Mouse (Mus musculus): ENCODE measurements at regions not wholly inside any gene's neighbourhood (a gene's known extent, or its start where the extent isn't known, plus 50 kb on each side); places are given as distances from the start of the nearest gene placed in this dataset.

DNA sequence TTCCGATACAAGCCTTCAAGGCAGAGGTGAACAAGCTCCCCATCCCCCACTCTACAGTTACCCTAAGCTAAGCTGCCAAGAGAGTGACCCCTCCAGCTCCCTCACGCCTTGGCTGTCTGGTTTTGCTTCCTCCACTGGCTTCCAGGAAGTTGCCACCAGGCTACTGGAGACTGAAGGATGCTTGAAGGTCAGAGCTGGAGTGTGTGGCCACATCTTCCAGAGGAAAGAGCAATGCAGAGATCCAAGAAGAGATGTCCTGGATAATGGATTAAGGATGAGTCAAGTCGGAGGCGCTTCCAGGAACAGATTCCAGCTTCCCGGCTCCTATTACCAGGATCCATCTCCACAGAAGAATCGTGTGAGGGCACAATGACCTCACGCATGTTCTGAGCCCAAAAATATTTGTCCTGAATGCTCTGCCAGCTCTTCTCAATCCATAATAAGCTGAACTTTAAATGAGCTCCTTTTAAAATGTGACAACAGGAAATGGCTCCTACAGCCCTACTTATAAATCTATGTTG lies 318.5 kb downstream of the Qk start:
- no peak for DNase-seq (ENCODE audit: low read depth, low spot score)

DNA sequence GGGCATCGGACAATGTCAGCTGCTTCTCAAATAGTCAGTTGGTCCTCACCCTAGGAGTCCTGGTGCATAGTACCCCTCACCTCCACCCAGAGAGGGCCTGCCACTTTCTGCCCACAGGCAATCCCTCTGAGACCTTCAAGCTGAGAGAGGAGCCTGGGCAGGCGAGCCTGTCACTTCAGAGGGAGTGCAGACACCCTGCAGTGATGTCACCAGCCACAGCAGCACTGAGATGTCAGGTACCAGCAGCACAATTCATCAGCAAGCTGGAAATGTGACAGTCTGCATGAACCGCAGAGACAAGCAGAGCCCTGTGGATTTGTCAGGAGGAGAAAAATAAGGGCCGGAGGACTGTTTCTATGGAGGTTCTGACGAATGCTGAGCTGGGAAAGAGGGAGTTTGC lies 324.3 kb downstream of the Qk start:
- DNase-seq (ENCODE audit: low read depth, low spot score), result no peak

- DNase-seq (ENCODE audit: low read depth, low spot score), result no peak
These were observed 321.2 kb upstream of the Pabpc6 start for GRCm38 (mm10) chr17:9990744-9991143.

DNA sequence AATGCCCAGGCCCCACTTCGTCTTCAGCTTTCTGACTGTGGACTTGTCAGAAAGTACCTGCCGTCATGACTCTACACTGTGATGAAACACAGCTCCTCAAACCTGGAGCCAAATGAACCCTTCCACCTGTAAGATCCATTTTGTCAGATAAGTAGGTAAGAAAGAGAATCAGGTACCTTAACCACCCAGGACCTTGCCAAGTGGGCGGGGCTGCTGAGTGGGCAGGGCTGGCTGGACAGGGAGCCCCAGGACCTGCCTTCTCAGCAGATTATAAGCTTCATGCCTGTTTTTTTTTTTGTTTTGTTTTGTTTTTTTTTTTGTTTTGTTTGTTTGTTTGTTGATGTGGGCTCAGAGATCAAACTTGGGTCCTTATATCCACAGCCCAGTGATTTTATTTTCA lies 311.8 kb upstream of the Pabpc6 start:
- DNase-seq (ENCODE audit: low read depth, low spot score), result no peak

DNA sequence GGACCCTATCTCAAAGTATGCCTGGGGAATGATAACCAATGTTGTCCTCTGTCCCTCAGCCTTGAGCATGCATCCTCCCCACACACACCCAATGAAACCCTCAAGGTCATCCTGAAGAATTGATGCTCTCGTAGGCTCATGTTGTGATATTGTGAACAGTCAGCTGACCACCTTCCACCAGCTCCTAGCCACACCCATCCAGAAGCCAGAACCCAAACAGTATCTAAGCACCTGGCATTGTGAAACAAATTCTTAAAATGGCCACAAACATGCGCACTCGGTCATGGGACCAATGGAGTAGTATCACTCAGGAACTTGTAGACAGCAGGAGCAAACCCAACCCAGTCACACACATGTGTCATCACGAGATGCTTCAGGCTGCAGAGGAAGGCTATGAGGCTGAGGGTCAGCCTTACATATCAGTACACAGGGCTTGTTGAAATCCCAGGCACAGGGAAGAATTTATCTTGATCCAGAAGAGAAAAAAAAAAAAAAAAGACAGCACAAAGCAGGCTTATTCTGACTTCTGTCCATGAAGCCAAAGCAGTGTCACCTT lies 307.4 kb upstream of the Pabpc6 start:
- DNase-seq (ENCODE audit: low read depth, low spot score), result no peak

DNA sequence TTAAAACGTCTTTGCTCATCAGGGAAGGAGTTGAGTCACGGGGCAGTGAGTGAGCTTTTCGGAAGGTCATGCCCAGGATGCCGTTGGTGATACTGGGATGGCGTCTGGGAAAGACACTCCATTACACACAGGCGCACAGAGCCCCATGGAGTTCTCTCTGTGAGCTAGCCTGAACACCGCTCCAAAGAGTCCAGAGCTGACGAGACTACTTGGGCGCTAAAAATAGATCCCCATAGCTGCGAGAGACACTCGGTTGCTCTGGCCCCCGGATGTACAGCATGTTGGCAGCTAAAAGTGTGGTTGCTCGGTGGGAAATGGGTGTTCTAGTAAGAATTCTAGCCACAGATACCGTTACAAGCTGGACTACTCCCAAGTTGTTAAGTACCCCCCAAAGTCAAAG lies 306.5 kb upstream of the Pabpc6 start:
- DNase-seq (ENCODE audit: low read depth, low spot score), result no peak

- DNase-seq (ENCODE audit: low read depth, low spot score), result no peak
These were observed 305.6 kb upstream of the Pabpc6 start for GRCm38 (mm10) chr17:9975153-9975552.

GRCm38 (mm10) chr17:9967988-9968387 lies 298.5 kb upstream of the Pabpc6 start:
- no peak for DNase-seq (ENCODE audit: low read depth, low spot score)

- DNase-seq (ENCODE audit: low read depth, low spot score), result no peak
These were observed 293.4 kb upstream of the Pabpc6 start for GRCm38 (mm10) chr17:9962893-9963436.

DNA sequence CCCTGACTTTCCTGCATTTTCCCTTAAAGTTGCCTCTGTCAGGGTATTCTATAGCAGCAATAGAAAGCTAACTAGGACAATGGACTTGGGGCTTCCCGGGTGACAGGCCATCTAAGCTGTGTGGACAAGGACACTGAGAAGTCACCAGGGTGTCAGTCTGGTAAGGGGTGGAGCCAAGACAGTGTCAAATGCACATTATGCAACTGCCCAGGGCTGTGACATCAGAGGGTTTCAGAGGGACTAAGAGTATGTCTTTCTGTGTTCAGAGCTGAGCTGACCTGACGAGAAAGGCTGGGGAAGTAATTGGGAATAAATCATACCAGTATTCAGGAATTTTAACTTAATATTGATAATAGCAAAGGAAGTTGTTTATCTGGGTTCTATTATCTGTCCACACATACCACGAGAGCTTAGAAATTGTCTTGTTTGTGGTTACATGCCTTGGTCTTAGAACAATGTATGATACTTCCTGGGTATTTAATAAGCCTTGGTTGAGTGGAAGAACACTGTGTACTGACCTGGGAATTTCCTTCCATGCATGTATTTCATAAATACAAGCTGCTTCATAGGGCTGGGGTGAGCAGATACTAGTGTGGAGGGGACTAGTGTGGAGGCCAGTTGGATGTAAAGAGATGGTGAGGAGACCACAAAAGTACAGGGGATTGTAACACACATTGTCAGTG lies 279.6 kb upstream of the Pabpc6 start:
- DNase-seq (ENCODE audit: low read depth, low spot score), result no peak

DNA sequence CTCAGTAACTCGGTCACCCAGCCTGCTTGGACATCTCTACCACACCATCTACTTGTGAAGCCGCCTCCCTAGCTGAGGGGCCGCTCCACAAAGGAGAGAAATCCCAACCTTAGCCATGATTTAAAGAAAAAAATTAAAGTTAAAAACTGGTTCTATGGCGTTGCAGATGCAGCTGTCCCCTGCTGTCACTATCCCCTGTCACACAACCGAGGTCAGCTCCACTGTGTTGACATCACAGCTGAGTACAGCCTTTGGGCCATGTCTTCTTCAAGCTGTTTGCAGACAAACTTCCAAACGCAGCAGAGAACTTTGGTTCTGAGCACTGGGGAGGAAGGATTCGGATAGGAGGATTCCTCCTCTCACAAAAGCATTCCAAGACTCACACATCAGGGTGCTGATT lies 278.1 kb upstream of the Pabpc6 start:
- no peak for DNase-seq (ENCODE audit: low read depth, low spot score)

- no peak for DNase-seq (ENCODE audit: low read depth, low spot score)
These were observed 275.0 kb upstream of the Pabpc6 start for GRCm38 (mm10) chr17:9944513-9944912.

GRCm38 (mm10) chr17:9942171-9942570 lies 272.7 kb upstream of the Pabpc6 start:
- no peak for DNase-seq (ENCODE audit: low read depth, low spot score)

- DNase-seq (ENCODE audit: low read depth, low spot score), result no peak
These were observed 270.1 kb upstream of the Pabpc6 start for GRCm38 (mm10) chr17:9939576-9939975.

DNA sequence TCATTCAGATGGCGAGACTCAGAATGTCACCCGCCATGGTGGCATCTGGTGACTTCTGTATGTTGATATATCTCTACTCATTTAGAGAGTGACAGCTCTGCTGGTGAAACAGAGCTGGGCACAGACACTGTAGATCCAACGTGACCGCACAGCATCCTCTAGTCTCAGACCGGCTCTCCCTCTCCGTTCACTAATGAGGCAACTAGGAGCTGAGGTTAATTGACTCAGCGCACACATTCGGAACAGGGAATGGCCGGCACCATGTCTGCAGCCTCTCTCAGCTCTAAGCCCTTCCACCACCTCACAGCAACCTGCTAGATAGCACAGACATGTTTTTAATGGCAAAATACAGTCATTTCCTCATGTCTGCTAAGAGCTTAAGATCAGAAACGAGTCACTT lies 268.9 kb upstream of the Pabpc6 start:
- DNase-seq (ENCODE audit: low read depth, low spot score), result no peak

DNA sequence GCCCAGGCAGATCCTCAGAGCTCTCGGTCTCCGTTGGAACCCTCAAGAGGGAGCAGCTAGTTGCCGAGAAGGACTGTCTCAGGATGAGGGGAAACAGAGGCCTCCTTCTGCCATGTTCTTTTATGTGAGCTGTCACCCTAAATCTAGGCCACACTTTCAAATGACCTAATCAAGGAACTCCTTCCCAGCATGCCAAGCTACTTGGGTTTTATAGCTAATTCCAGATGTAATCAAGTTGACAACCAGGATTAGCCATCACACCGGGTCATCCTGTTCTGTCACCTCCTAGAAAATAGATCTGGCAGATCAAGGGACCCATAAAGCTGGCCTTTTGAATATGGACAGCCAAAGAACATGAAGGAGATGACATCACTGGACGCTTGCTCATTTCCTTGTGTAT lies 267.7 kb upstream of the Pabpc6 start:
- no peak for DNase-seq (ENCODE audit: low read depth, low spot score)

DNA sequence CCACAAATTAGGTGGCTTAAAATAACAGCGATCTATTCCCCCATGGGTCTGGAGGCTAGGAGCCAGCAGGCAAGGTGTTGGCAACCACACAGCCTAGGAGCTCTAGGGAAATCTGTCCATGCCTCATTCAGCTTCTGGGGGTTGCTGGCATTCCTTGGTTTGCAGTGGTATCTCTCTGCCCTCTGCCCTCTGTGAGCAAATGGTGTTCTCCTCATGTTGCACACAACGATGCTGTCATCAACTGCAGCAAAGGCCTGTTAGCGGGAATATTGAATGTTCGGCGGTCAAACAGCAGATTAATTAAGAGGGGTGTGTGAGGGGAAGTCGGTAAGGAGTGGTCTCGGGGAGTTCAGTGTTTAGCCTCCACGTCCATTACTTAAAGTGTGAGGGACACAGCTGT lies 262.7 kb upstream of the Pabpc6 start:
- no peak for DNase-seq (ENCODE audit: low read depth, low spot score)

DNA sequence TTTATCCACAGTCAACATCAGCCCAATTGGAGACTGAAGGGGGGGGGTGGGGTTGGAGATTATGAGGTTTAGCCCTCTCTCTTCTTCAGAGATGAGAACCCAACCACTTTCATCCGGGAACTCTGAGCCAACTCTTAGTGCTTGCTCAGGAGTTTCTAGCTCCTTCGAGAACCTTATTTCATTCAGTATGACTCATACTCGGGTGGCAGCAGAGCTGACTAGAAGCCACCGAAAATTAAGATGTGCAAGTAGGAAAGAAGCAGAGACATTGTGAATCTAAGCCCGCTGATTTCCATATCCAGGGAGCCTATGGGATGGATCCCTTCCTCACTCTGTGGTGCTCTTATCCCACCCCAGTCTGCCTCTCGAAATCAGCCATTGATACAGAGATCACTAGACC lies 262.0 kb upstream of the Pabpc6 start:
- DNase-seq (ENCODE audit: low read depth, low spot score), result no peak

GRCm38 (mm10) chr17:9929448-9930088 lies 260.1 kb upstream of the Pabpc6 start:
- DNase-seq (ENCODE audit: low read depth, low spot score), result peak; percentile 7

- DNase-seq (ENCODE audit: low read depth, low spot score), result peak; percentile 6
These were observed 258.2 kb upstream of the Pabpc6 start for GRCm38 (mm10) chr17:9927724-9928123.

GRCm38 (mm10) chr17:9926308-9926707 lies 256.8 kb upstream of the Pabpc6 start:
- no peak for DNase-seq (ENCODE audit: low read depth, low spot score)

- peak; percentile 19 for DNase-seq (ENCODE audit: low read depth, low spot score)
These were observed 251.8 kb upstream of the Pabpc6 start for GRCm38 (mm10) chr17:9921326-9921725.

GRCm38 (mm10) chr17:9917031-9917430 lies 247.5 kb upstream of the Pabpc6 start:
- DNase-seq (ENCODE audit: low read depth, low spot score), result no peak
